In the genomic region with DNA sequence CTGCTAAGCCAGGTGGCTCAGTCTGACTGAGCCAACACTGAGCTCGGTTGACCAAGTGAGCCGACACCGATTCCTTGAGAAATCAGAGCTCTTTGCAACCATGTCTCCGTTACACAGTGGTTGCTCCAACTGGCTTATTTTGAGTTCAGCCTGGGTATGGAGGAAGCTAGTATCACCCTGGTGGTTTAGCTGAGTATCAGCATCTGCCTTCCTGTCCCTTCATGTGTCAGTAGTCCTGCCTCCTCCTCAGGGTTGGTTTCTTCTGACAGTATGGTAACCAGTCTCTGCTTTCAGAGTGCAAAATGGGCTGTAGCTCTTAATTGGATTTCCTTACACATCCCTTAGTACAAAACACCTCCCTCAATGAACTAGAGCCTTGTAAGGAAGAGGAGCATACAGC, we compare ENCODE assay signal across 23 mouse cellular contexts.
DNase-seq lines count a peak whose midpoint lies in the region; ATAC-seq and TF ChIP-seq lines count a peak whose summit lies in the region.
"Had no signal": no experiment of that assay in that cellular context is flagged by ENCODE, and none has a peak within 500 bp of the region (broad histone marks: within the 10 kb centered on the region; RNA-seq: fewer than 3 reads in every experiment).

No protein-coding gene starts in this region.

- no peaks in the 10 kb centered on the region for H3K27me3 ChIP-seq in heart, embryonic 10.5 days (ENCODE audit: insufficient read depth, poor library complexity, severe bottlenecking)
- H3K27me3 ChIP-seq: embryonic facial prominence, embryonic 12.5 days; hindbrain, embryonic 12.5 days; limb, embryonic 12.5 days had no signal

- DNase-seq in layer of hippocampus, adult 2 months (ENCODE audit: low spot score in 2 of 2): no peak
- no peak for DNase-seq in layer of hippocampus, adult 11-12 months (ENCODE audit: low spot score)
- DNase-seq in 416B (ENCODE audit: low read depth): peak; percentile 40
- no peak for DNase-seq in cerebellum, postnatal 14 days
- DNase-seq in heart, embryonic 10.5 days (ENCODE audit: low spot score): no peak
- DNase-seq: cerebellum, adult 11-12 months; cerebellum, postnatal 10 days; gastrocnemius, postnatal 10 days; kidney, adult 9 months; kidney, postnatal 14 days; layer of hippocampus, postnatal 36 days; lung, adult 2 months; lung, postnatal 36 days; right cerebral cortex, postnatal 25 days; thymus, postnatal 4 days had no signal

- peaks cover 14% of the 10 kb centered on the region for H3K4me1 ChIP-seq in heart, embryonic 10.5 days

- no peaks in the 10 kb centered on the region for H3K36me3 ChIP-seq in heart, embryonic 10.5 days
- H3K36me3 ChIP-seq: embryonic facial prominence, embryonic 12.5 days; forebrain, embryonic 12.5 days; hindbrain, embryonic 12.5 days; intestine, embryonic 15.5 days; limb, embryonic 12.5 days; liver, embryonic 12.5 days had no signal

- H3K9me3 ChIP-seq in heart, embryonic 10.5 days: no peaks in the 10 kb centered on the region
- H3K9me3 ChIP-seq: embryonic facial prominence, embryonic 12.5 days; forebrain, embryonic 12.5 days; hindbrain, embryonic 12.5 days; intestine, embryonic 15.5 days; limb, embryonic 12.5 days; liver, embryonic 12.5 days had no signal

- no peak overlapping the region for H3K27ac ChIP-seq in layer of hippocampus, adult 2 months
- no peak overlapping the region for H3K27ac ChIP-seq in heart, embryonic 10.5 days
- H3K27ac ChIP-seq: embryonic facial prominence, embryonic 12.5 days; forebrain, embryonic 12.5 days; hindbrain, embryonic 12.5 days; intestine, embryonic 15.5 days; limb, embryonic 12.5 days; liver, embryonic 12.5 days had no signal

- peak; percentile 18 for ATAC-seq in CD4-positive, CD25-positive, alpha-beta regulatory T cell, adult 4 months
- ATAC-seq in megakaryocyte-erythroid progenitor cell, adult 5-6 weeks (replicated peaks; ENCODE audit: low FRiP score, low TSS enrichment, poor library complexity, severe bottlenecking): 0 out of 2 replicates have a peak, but pooled peaks have one; percentile 41
- ATAC-seq: intestine, embryonic 15.5 days; liver, embryonic 12.5 days had no signal

- no peak overlapping the region for H3K4me3 ChIP-seq in layer of hippocampus, adult 2 months
- H3K4me3 ChIP-seq in heart, embryonic 10.5 days: no peak overlapping the region
- H3K4me3 ChIP-seq: embryonic facial prominence, embryonic 12.5 days; forebrain, embryonic 12.5 days; hindbrain, embryonic 12.5 days; intestine, embryonic 15.5 days; limb, embryonic 12.5 days; liver, embryonic 12.5 days had no signal

- 0 out of 2 replicates have a peak, but pooled peaks have one; percentile 9 for TF ChIP-seq CTCF in layer of hippocampus, adult 2 months (conservative IDR thresholded peaks at IDR 0.05)

- WGBS in heart, embryonic 10.5 days: 91% methylated on average over 4 of the region's 4 CpGs
